Mouse (Mus musculus): ENCODE results near the gene Dph1.

GRCm38 (mm10) chr11:75184986-75185385 is 6.1 kb downstream of the Dph1 start:
- TF ChIP-seq EP300 (IDR thresholded peaks at IDR 0.05; ENCODE audit: insufficient read depth, low read depth, low read length) (no peak), CTCF (IDR thresholded peaks at IDR 0.05) (no peak)

Data from heart, adult 2 months (tissue).